Mouse (Mus musculus) testis, adult 2 months (tissue): ENCODE results near the gene Magi2.

Experiments used
- CTCF ChIP-seq: fragments of 200-500 bp; IDR thresholded peaks from 2 replicates; pipeline ENCODE4 v1.5.1; 2012; ENCODE audit warnings: low read depth, mild to moderate bottlenecking, inconsistent platforms, low read length, moderate library complexity; ENCODE audit not compliant: control insufficient read depth, insufficient read depth, insufficient replicate concordance
- POLR2A ChIP-seq: fragments of 200-500 bp; IDR thresholded peaks from 2 replicates; pipeline ENCODE4 v1.6.1; 2012; ENCODE audit warnings: low read depth, mild to moderate bottlenecking, inconsistent platforms, low read length, moderate library complexity; ENCODE audit not compliant: control insufficient read depth

DNA sequence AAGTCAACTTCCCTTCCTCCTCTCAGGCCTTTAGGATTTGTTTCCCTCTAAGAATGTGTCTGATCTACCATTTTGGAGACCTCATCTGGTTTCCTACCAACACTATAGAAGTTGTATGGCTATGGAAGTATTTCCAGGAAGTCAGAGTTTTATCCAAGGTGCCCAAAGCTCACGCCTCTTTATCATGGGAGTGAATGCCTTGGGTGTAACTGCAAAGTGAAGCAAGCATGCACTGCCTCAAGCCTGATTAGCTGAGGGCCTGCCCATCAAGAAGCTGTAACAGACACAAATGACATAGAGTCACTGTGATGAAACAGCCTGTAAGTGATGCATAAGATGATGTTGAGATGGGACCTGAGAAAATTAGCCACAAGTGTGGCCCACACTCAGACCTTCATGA is 1416.9 kb downstream of the Magi2 start:
- no peak for TF ChIP-seq POLR2A
- no peak for TF ChIP-seq CTCF
